Mouse (Mus musculus) myocyte (in vitro differentiated cells): ENCODE results near the gene Galr3. TPM values are rescaled to one million over a fixed set of nuclear protein-coding genes. Genes with fewer than 3 reads are reported as not detected.
A peak's percentile ranks its signal among the peaks of the same experiment; 100 is the strongest.

Experiments used
- H3K27me3 ChIP-seq: one replicate; pipeline ENCODE4 v1.6.1; 2011; ENCODE audit not compliant: control insufficient read depth, insufficient read depth, insufficient read length
- H3K36me3 ChIP-seq: one replicate; pipeline ENCODE4 v1.6.1; 2011; ENCODE audit not compliant: control insufficient read depth, insufficient read depth
- H3K4me2 ChIP-seq: one replicate; pipeline ENCODE4 v1.6.1; 2011; ENCODE audit warnings: low read depth, control low read depth
- H3K4me3 ChIP-seq: one replicate; pipeline ENCODE4 v1.5.1; 2011; ENCODE audit warnings: mild to moderate bottlenecking, control low read depth, moderate library complexity
- H3K79me2 ChIP-seq: one replicate; pipeline ENCODE4 v1.6.1; 2011; ENCODE audit not compliant: control insufficient read depth, insufficient read depth
- H3ac ChIP-seq: one replicate; pipeline ENCODE4 v1.6.1; 2011; ENCODE audit not compliant: control insufficient read depth, insufficient read length
- CEBPB ChIP-seq: IDR thresholded peaks from 2 replicates; pipeline ENCODE4 v1.6.1; 2011; ENCODE audit warnings: mild to moderate bottlenecking, moderate library complexity; ENCODE audit not compliant: poor library complexity, insufficient read depth, severe bottlenecking
- E2F4 ChIP-seq: IDR thresholded peaks from one replicate; pipeline ENCODE4 v1.6.1; 2011; ENCODE audit warnings: mild to moderate bottlenecking, control low read depth, moderate library complexity; ENCODE audit not compliant: insufficient read depth
- MAX ChIP-seq: IDR thresholded peaks from one replicate; pipeline ENCODE4 v1.6.1; 2011; ENCODE audit warnings: low read depth, mild to moderate bottlenecking, control low read depth
- MYOD1 ChIP-seq, 3 experiments: IDR thresholded peaks; one replicate each; pipeline ENCODE4 v1.6.1; 2011; ENCODE audit warnings: control low read depth in 2 of 3, low read depth in 2 of 3, mild to moderate bottlenecking in 2 of 3, moderate library complexity in 1 of 3; ENCODE audit not compliant: insufficient read length in 2 of 3, control insufficient read depth in 1 of 3
- MYOG ChIP-seq, 3 experiments: IDR thresholded peaks; one replicate each; pipeline ENCODE4 v1.6.1; 2011; ENCODE audit warnings: control low read depth in 2 of 3, low read depth in 2 of 3, mild to moderate bottlenecking in 2 of 3; ENCODE audit not compliant: insufficient read length in 2 of 3, control insufficient read depth in 1 of 3, insufficient read depth in 1 of 3
- POLR2A ChIP-seq: IDR thresholded peaks from one replicate; pipeline ENCODE4 v1.6.1; 2011; ENCODE audit warnings: low read depth, mild to moderate bottlenecking, control low read depth, moderate library complexity; ENCODE audit not compliant: insufficient read length
- POLR2AphosphoS2 ChIP-seq: IDR thresholded peaks from one replicate; pipeline ENCODE4 v1.6.1; 2011; ENCODE audit warnings: low read depth, control low read depth; ENCODE audit not compliant: insufficient read length
- REST ChIP-seq: IDR thresholded peaks from one replicate; pipeline ENCODE4 v1.6.1; 2011; ENCODE audit warnings: mild to moderate bottlenecking, control low read depth, moderate library complexity; ENCODE audit not compliant: insufficient read depth, insufficient read length
- SRF ChIP-seq: IDR thresholded peaks from one replicate; pipeline ENCODE4 v1.6.1; 2011; ENCODE audit warnings: low read depth; ENCODE audit not compliant: control insufficient read depth, insufficient read length
- TCF12 ChIP-seq: IDR thresholded peaks from one replicate; pipeline ENCODE4 v1.6.1; 2011; ENCODE audit warnings: mild to moderate bottlenecking, control low read depth; ENCODE audit not compliant: poor library complexity, insufficient read depth, severe bottlenecking
- TCF3 ChIP-seq: IDR thresholded peaks from one replicate; pipeline ENCODE4 v1.6.1; 2011; ENCODE audit warnings: low read depth, control low read depth; ENCODE audit not compliant: insufficient read length
- USF1 ChIP-seq: IDR thresholded peaks from one replicate; pipeline ENCODE4 v1.6.1; 2011; ENCODE audit warnings: low read depth, mild to moderate bottlenecking, control low read depth, moderate library complexity
- polyA plus RNA-seq: library from polyadenylated mRNA; unstranded; fragments of >200 nt; fragmentation: generic; extraction: Trizol; gene quantifications from one replicate; pipeline ENCODE4 v1.2.1, GENCODE M21; 2012; ENCODE audit warnings: missing spikeins

Galr3 gene
- polyA plus RNA-seq = 0.44 TPM

DNA sequence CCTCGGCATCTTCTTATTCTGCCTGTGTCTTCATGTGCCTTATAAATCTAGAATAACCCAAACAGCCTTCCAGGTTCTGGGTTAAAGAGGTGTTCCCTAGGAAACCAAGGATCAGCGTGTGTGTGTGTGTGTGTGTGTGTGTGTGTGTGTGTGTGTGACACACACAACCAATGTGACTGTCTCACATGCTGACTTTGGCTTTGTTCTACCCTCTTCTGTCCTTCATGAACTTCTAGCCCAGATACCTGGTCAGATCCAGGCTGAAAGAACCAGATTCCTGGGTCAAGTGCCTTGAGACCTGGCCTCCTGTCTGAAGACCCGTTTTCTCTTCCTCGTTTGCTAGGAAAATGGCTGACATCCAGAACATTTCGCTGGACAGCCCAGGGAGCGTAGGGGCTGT, at the start of gene Galr3:
Galr3 (plus strand) TSS at position 301 of the 400 bp plus-strand sequence.
- TF ChIP-seq SRF (no peak), USF1 (no peak), POLR2A (no peak), TCF3 (no peak), POLR2AphosphoS2 (no peak), TCF12 (no peak), MYOG (IDR thresholded peaks at IDR 0.05; ENCODE audit: control insufficient read depth in 1 of 3, insufficient read depth in 1 of 3, insufficient read length in 2 of 3, low read depth in 2 of 3) (no peak), MYOD1 (IDR thresholded peaks at IDR 0.05; ENCODE audit: control insufficient read depth in 1 of 3, insufficient read length in 2 of 3, low read depth in 2 of 3) (no peak), MAX (no peak), CEBPB (no peak), REST (no peak), E2F4 (no peak)
- Histone ChIP-seq H3K79me2 (no peaks in the 10 kb centered on the region), H3K27me3 (peaks cover 32% of the 10 kb centered on the region), H3K4me3 (no peak within 1 kb of the TSS), H3K4me2 (peak within 1 kb of the TSS; percentile 16), H3ac (peak within 1 kb of the TSS; percentile 5), H3K36me3 (no peaks in the 10 kb centered on the region)

DNA sequence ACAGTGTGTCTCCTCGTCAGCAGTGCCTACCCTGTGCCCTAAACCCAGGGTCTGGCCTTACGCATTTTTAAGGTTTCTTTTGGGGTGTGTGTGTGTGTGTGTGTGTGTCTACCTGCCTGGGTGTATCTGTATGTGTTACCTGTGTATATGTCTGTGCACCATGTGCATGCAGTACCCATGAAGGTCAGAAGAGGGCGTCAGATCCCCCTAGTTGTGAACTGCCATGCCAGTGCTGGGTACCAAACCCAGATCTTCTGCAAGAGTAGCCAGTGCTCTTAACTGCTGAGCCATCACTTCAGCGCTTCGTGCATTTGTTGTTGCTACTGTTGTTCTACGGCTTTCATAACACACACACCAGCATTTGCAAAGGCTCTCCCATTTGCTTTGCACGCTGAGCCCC, 49.5 kb upstream of the Galr3 start:
- Histone ChIP-seq H3K4me2 (no peak overlapping the region), H3K4me3 (no peak overlapping the region), H3K79me2 (no peaks in the 10 kb centered on the region), H3K36me3 (no peaks in the 10 kb centered on the region), H3K27me3 (no peaks in the 10 kb centered on the region), H3ac (no peak overlapping the region)
- no peak for TF ChIP-seq POLR2AphosphoS2
- no peak for TF ChIP-seq MAX

- TF ChIP-seq E2F4 (no peak), MYOG (IDR thresholded peaks at IDR 0.05; ENCODE audit: control insufficient read depth in 1 of 3, insufficient read depth in 1 of 3, insufficient read length in 2 of 3, low read depth in 2 of 3) (no peak), REST (no peak), TCF12 (no peak), MYOD1 (IDR thresholded peaks at IDR 0.05; ENCODE audit: control insufficient read depth in 1 of 3, insufficient read length in 2 of 3, low read depth in 2 of 3) (no peak), TCF3 (no peak), USF1 (no peak), POLR2A (no peak), POLR2AphosphoS2 (no peak), CEBPB (no peak), SRF (no peak), MAX (no peak)
- no peak overlapping the region for H3K4me2 ChIP-seq
- H3K36me3 ChIP-seq = no peaks in the 10 kb centered on the region
- no peaks in the 10 kb centered on the region for H3K79me2 ChIP-seq
- no peak overlapping the region for H3K4me3 ChIP-seq
- no peak overlapping the region for H3ac ChIP-seq
- H3K27me3 ChIP-seq = no peaks in the 10 kb centered on the region
Observed at GRCm38 (mm10) chr15:78992925-78993324, 48.8 kb upstream of the Galr3 start.

- Histone ChIP-seq H3K27me3 (no peaks in the 10 kb centered on the region), H3K36me3 (no peaks in the 10 kb centered on the region), H3K79me2 (no peaks in the 10 kb centered on the region), H3K4me2 (no peak overlapping the region), H3K4me3 (no peak overlapping the region), H3ac (no peak overlapping the region)
- TF ChIP-seq CEBPB = no peak
- TF ChIP-seq TCF3 = no peak
- no peak for TF ChIP-seq E2F4
- TF ChIP-seq REST = no peak
- no peak for TF ChIP-seq MAX
- no peak for TF ChIP-seq SRF
- TF ChIP-seq POLR2AphosphoS2 = no peak
- no peak for TF ChIP-seq POLR2A
- TF ChIP-seq MYOG (IDR thresholded peaks at IDR 0.05; ENCODE audit: control insufficient read depth in 1 of 3, insufficient read depth in 1 of 3, insufficient read length in 2 of 3, low read depth in 2 of 3) = no peak
- no peak for TF ChIP-seq MYOD1 (IDR thresholded peaks at IDR 0.05; ENCODE audit: control insufficient read depth in 1 of 3, insufficient read length in 2 of 3, low read depth in 2 of 3)
- TF ChIP-seq USF1 = no peak
- TF ChIP-seq TCF12 = no peak
Observed at GRCm38 (mm10) chr15:78995916-78996315, 45.8 kb upstream of the Galr3 start.

GRCm38 (mm10) chr15:78996663-78997062, 45.0 kb upstream of the Galr3 start:
- no peaks in the 10 kb centered on the region for H3K27me3 ChIP-seq
- no peak overlapping the region for H3K4me2 ChIP-seq
- H3K4me3 ChIP-seq = no peak overlapping the region
- no peak overlapping the region for H3ac ChIP-seq
- no peak for TF ChIP-seq E2F4
- TF ChIP-seq POLR2AphosphoS2 = no peak
- no peak for TF ChIP-seq TCF3
- no peak for TF ChIP-seq MAX
- no peak for TF ChIP-seq TCF12
- TF ChIP-seq MYOG (IDR thresholded peaks at IDR 0.05; ENCODE audit: control insufficient read depth in 1 of 3, insufficient read depth in 1 of 3, insufficient read length in 2 of 3, low read depth in 2 of 3) = no peak
- TF ChIP-seq SRF = no peak
- no peak for TF ChIP-seq POLR2A
- TF ChIP-seq MYOD1 (IDR thresholded peaks at IDR 0.05; ENCODE audit: control insufficient read depth in 1 of 3, insufficient read length in 2 of 3, low read depth in 2 of 3) = no peak
- TF ChIP-seq REST = no peak
- no peak for TF ChIP-seq CEBPB
- TF ChIP-seq USF1 = no peak
- no peaks in the 10 kb centered on the region for H3K79me2 ChIP-seq
- no peaks in the 10 kb centered on the region for H3K36me3 ChIP-seq
